Mouse (Mus musculus): ENCODE measurements around the gene Tmc6. TPM values are rescaled to one million over a fixed set of nuclear protein-coding genes. Genes with fewer than 3 reads are reported as not detected.

The Tmc6 gene
- polyA plus RNA-seq, 1 experiment: 13.7 TPM

GRCm38 (mm10) chr11:117768725-117769682, 13.0 kb downstream of the Tmc6 start:
- WGBS: 36% methylated on average over 20 of the region's 20 CpGs

GRCm38 (mm10) chr11:117766275-117766674, 15.7 kb downstream of the Tmc6 start:
- no peaks in the 10 kb centered on the region; the same call in 1 of the 2 replicates for H3K4me1 ChIP-seq (ENCODE audit: control insufficient read depth, insufficient read depth, low read length)
- H3K4me3 ChIP-seq (replicated peaks; ENCODE audit: insufficient read depth, low read depth, low read length): no peak overlapping the region
- H3K27ac ChIP-seq (ENCODE audit: insufficient read depth, low read length): no peak overlapping the region
- no peaks in the 10 kb centered on the region for H3K27me3 ChIP-seq (ENCODE audit: control insufficient read depth, insufficient read depth, low read length)
- DNase-seq: no peak
- TF ChIP-seq CTCF (IDR thresholded peaks at IDR 0.05; ENCODE audit: borderline replicate concordance, insufficient read depth, low read depth, low read length) (no peak), POLR2A (IDR thresholded peaks at IDR 0.05; ENCODE audit: borderline replicate concordance, insufficient read depth, low read length) (no peak)
- WGBS: 87% methylated on average over 3 of the region's 3 CpGs

More at GRCm38 (mm10) chr11:117768725-117769682, 13.0 kb downstream of the Tmc6 start:
- Histone ChIP-seq H3K4me1 (ENCODE audit: control insufficient read depth, insufficient read depth, low read length) (no peaks in the 10 kb centered on the region; the same call in 1 of the 2 replicates), H3K27ac (ENCODE audit: insufficient read depth, low read length) (no peak overlapping the region), H3K27me3 (ENCODE audit: control insufficient read depth, insufficient read depth, low read length) (no peaks in the 10 kb centered on the region), H3K4me3 (replicated peaks; ENCODE audit: insufficient read depth, low read depth, low read length) (no peak overlapping the region)
- peak in 1 of 2 experiments; percentile 47 for DNase-seq
- TF ChIP-seq CTCF (IDR thresholded peaks at IDR 0.05; ENCODE audit: borderline replicate concordance, insufficient read depth, low read depth, low read length) (no peak), POLR2A (IDR thresholded peaks at IDR 0.05; ENCODE audit: borderline replicate concordance, insufficient read depth, low read length) (no peak)

- no peaks in the 10 kb centered on the region for H3K27me3 ChIP-seq (ENCODE audit: control insufficient read depth, insufficient read depth, low read length)
- H3K4me1 ChIP-seq (ENCODE audit: control insufficient read depth, insufficient read depth, low read length): peaks cover under 1% of the 10 kb centered on the region; the same call in 1 of the 2 replicates
- TF ChIP-seq CTCF (IDR thresholded peaks at IDR 0.05; ENCODE audit: borderline replicate concordance, insufficient read depth, low read depth, low read length) (no peak), POLR2A (IDR thresholded peaks at IDR 0.05; ENCODE audit: borderline replicate concordance, insufficient read depth, low read length) (no peak)
- DNase-seq: no peak
- no peak overlapping the region for H3K27ac ChIP-seq (ENCODE audit: insufficient read depth, low read length)
- 82% methylated on average over 5 of the region's 5 CpGs for WGBS
- H3K4me3 ChIP-seq (replicated peaks; ENCODE audit: insufficient read depth, low read depth, low read length): no peak overlapping the region
Measured at GRCm38 (mm10) chr11:117765361-117765760, 16.6 kb downstream of the Tmc6 start.

GRCm38 (mm10) chr11:117764319-117764718, 17.7 kb downstream of the Tmc6 start:
- DNase-seq: no peak
- Histone ChIP-seq H3K4me3 (replicated peaks; ENCODE audit: insufficient read depth, low read depth, low read length) (no peak overlapping the region), H3K4me1 (ENCODE audit: control insufficient read depth, insufficient read depth, low read length) (peaks cover 9% of the 10 kb centered on the region), H3K27me3 (ENCODE audit: control insufficient read depth, insufficient read depth, low read length) (no peaks in the 10 kb centered on the region), H3K27ac (ENCODE audit: insufficient read depth, low read length) (no peak overlapping the region)
- 75% methylated on average over 9 of the region's 9 CpGs for WGBS
- no peak for TF ChIP-seq CTCF (IDR thresholded peaks at IDR 0.05; ENCODE audit: borderline replicate concordance, insufficient read depth, low read depth, low read length)
- TF ChIP-seq POLR2A (IDR thresholded peaks at IDR 0.05; ENCODE audit: borderline replicate concordance, insufficient read depth, low read length): no peak

GRCm38 (mm10) chr11:117762246-117762645, 19.8 kb downstream of the Tmc6 start:
- Histone ChIP-seq H3K4me3 (replicated peaks; ENCODE audit: insufficient read depth, low read depth, low read length) (no peak overlapping the region), H3K27ac (ENCODE audit: insufficient read depth, low read length) (no peak overlapping the region), H3K27me3 (ENCODE audit: control insufficient read depth, insufficient read depth, low read length) (no peaks in the 10 kb centered on the region), H3K4me1 (ENCODE audit: control insufficient read depth, insufficient read depth, low read length) (peaks cover 26% of the 10 kb centered on the region)
- TF ChIP-seq POLR2A (IDR thresholded peaks at IDR 0.05; ENCODE audit: borderline replicate concordance, insufficient read depth, low read length) (no peak), CTCF (IDR thresholded peaks at IDR 0.05; ENCODE audit: borderline replicate concordance, insufficient read depth, low read depth, low read length) (no peak)
- DNase-seq: no peak
- WGBS: 81% methylated on average over 12 of the region's 12 CpGs

- no peak for DNase-seq
- H3K27ac ChIP-seq (ENCODE audit: insufficient read depth, low read length): no peak overlapping the region
- no peaks in the 10 kb centered on the region for H3K27me3 ChIP-seq (ENCODE audit: control insufficient read depth, insufficient read depth, low read length)
- WGBS: 92% methylated on average over 13 of the region's 13 CpGs
- TF ChIP-seq POLR2A (IDR thresholded peaks at IDR 0.05; ENCODE audit: borderline replicate concordance, insufficient read depth, low read length): no peak
- TF ChIP-seq CTCF (IDR thresholded peaks at IDR 0.05; ENCODE audit: borderline replicate concordance, insufficient read depth, low read depth, low read length): no peak
- H3K4me3 ChIP-seq (replicated peaks; ENCODE audit: insufficient read depth, low read depth, low read length): no peak overlapping the region
- peaks cover 30% of the 10 kb centered on the region for H3K4me1 ChIP-seq (ENCODE audit: control insufficient read depth, insufficient read depth, low read length)
Measured at GRCm38 (mm10) chr11:117761801-117762200, 20.2 kb downstream of the Tmc6 start.

- 66% methylated on average over 26 of the region's 26 CpGs for WGBS
- Histone ChIP-seq H3K4me1 (ENCODE audit: control insufficient read depth, insufficient read depth, low read length) (peaks cover 30% of the 10 kb centered on the region), H3K4me3 (replicated peaks; ENCODE audit: insufficient read depth, low read depth, low read length) (no peak overlapping the region), H3K27me3 (ENCODE audit: control insufficient read depth, insufficient read depth, low read length) (no peaks in the 10 kb centered on the region), H3K27ac (ENCODE audit: insufficient read depth, low read length) (no peak overlapping the region)
- TF ChIP-seq POLR2A (IDR thresholded peaks at IDR 0.05; ENCODE audit: borderline replicate concordance, insufficient read depth, low read length): no peak
- no peak for TF ChIP-seq CTCF (IDR thresholded peaks at IDR 0.05; ENCODE audit: borderline replicate concordance, insufficient read depth, low read depth, low read length)
- DNase-seq: peak in 1 of 2 experiments; percentile 42
Measured at GRCm38 (mm10) chr11:117760374-117761119, 21.5 kb downstream of the Tmc6 start.
